Mouse (Mus musculus): ENCODE results near the gene Myo16.

DNA sequence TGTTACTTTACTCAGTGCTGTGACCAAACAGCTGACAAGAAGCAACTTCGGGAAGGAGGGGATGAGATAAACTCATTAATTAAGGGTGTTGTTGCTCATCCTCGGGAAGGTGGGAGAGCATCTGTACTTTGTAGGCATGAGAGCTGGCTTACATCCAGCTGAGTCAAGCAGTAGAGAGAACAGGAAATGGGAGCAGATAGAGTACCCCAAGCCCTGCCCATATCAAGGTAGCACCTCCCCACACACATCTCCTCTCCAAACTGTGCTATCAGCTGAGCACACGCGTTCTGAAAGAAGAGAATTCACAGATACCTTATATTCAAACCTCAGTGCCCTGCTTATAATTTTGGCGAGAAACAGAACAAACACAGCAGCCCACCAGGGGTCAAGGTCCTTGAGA lies 330.1 kb downstream of the Myo16 start:
- TF ChIP-seq TAL1 (IDR thresholded peaks at IDR 0.05; ENCODE audit: low read length) (no peak), GATA1 (IDR thresholded peaks at IDR 0.05; ENCODE audit: low read length) (no peak)

Data from erythroblast, embryonic 14.5 days (primary cell).